Comparison of ENCODE assay signal across 17 mouse cellular contexts in the genomic region with DNA sequence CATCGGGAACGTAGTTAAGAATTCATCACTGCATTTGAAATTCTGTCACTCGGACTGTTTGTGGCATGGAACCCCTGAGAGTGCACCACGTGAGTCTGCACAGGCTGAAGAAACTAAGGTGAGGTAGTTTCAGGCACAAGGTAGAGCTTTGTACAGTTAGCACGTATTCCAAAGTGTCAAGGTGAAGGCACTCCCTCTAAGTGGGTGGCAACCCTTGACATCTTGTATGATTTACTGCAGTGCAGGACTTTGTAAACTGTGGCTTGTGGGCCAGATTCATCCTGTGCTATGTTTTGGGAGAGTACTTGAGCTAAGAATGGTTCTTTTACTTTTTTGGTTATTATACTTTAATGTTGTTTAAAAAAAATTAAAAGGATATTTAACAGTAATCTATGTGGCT.
"Had no signal": no experiment of that assay in that cellular context is flagged by ENCODE, and none has a peak within 500 bp of the region (broad histone marks: within the 10 kb centered on the region; RNA-seq: fewer than 3 reads in every experiment).

No protein-coding gene starts in this region.

- H3K27ac ChIP-seq: lung, embryonic 15.5 days; macrophage; midbrain, embryonic 12.5 days; neural tube, embryonic 12.5 days; stomach, embryonic 15.5 days; stomach, postnatal 0 days had no signal

- H3K4me2 ChIP-seq: lung, embryonic 15.5 days; midbrain, embryonic 12.5 days; neural tube, embryonic 12.5 days; stomach, embryonic 15.5 days had no signal

- H3K4me1 ChIP-seq: lung, embryonic 15.5 days; megakaryocyte, embryonic 14.5 days had no signal

- H3K36me3 ChIP-seq: lung, embryonic 15.5 days; midbrain, embryonic 12.5 days; neural tube, embryonic 12.5 days; stomach, embryonic 15.5 days had no signal

- DNase-seq: liver, postnatal 0 days; lung, adult 2 months; lung, postnatal 14 days; lung, postnatal 36 days; midbrain, embryonic 14.5 days; right cerebral cortex, postnatal 14 days; thymus, adult 2 months; thymus, postnatal 25 days; thymus, postnatal 4 days had no signal

- H3K4me3 ChIP-seq: lung, embryonic 15.5 days; megakaryocyte, embryonic 14.5 days; midbrain, embryonic 12.5 days; neural tube, embryonic 12.5 days; stomach, embryonic 15.5 days had no signal

- H3K9me3 ChIP-seq: lung, embryonic 15.5 days; midbrain, embryonic 12.5 days; neural tube, embryonic 12.5 days; stomach, embryonic 15.5 days had no signal

- ATAC-seq: liver, postnatal 0 days; lung, postnatal 0 days had no signal

- H3K27me3 ChIP-seq: lung, embryonic 15.5 days; megakaryocyte, embryonic 14.5 days; midbrain, embryonic 12.5 days; stomach, embryonic 15.5 days had no signal

- H3K9ac ChIP-seq: liver, postnatal 0 days; lung, embryonic 15.5 days; midbrain, embryonic 12.5 days; neural tube, embryonic 12.5 days; stomach, embryonic 15.5 days had no signal
